Mouse (Mus musculus) kidney, embryonic 14.5 days (tissue): ENCODE results near the gene Insyn1. TPM values are rescaled to one million over a fixed set of nuclear protein-coding genes. Genes with fewer than 3 reads are reported as not detected.

Source experiments
- ATAC-seq: fragments of 200-750 bp; cut with Nextera tagmentation; 2 replicates; pipeline ENCODE4 v1.8.0; 2017; ENCODE audit warnings: moderate number of reproducible peaks, mild to moderate bottlenecking, moderate TSS enrichment, moderate library complexity; ENCODE audit not compliant: low FRiP score, low TSS enrichment
- H3K27ac ChIP-seq: fragments of 300-500 bp; sonication (generic); 2 replicates; pipeline ENCODE4 v1.5.1; 2014; ENCODE audit warnings: low read depth, mild to moderate bottlenecking, low read length, moderate library complexity, mixed read lengths
- H3K27me3 ChIP-seq: fragments of 300-500 bp; sonication (generic); 2 replicates; pipeline ENCODE4 v1.6.1; 2014; ENCODE audit warnings: mild to moderate bottlenecking, low read length; ENCODE audit not compliant: control insufficient read depth, insufficient read depth
- H3K36me3 ChIP-seq: fragments of 300-500 bp; sonication (generic); 2 replicates; pipeline ENCODE4 v1.6.1; 2014; ENCODE audit warnings: low read length, mixed read lengths; ENCODE audit not compliant: control insufficient read depth, insufficient read depth
- H3K4me1 ChIP-seq: fragments of 300-500 bp; sonication (generic); 2 replicates; pipeline ENCODE4 v1.6.1; 2014; ENCODE audit warnings: low read length, mixed read lengths; ENCODE audit not compliant: control insufficient read depth, insufficient read depth
- H3K4me2 ChIP-seq: fragments of 300-500 bp; sonication (generic); replicated peaks from 2 replicates; pipeline ENCODE4 v1.6.1; 2014; ENCODE audit warnings: low read depth, mild to moderate bottlenecking, low read length
- H3K4me3 ChIP-seq: fragments of 300-500 bp; sonication (generic); 2 replicates; pipeline ENCODE4 v1.5.1; 2014; ENCODE audit warnings: mild to moderate bottlenecking, low read length
- H3K9ac ChIP-seq: fragments of 300-500 bp; sonication (generic); 2 replicates; pipeline ENCODE4 v1.6.1; 2014; ENCODE audit warnings: low read depth, mild to moderate bottlenecking, low read length, moderate library complexity
- H3K9me3 ChIP-seq: fragments of 300-500 bp; sonication (generic); 2 replicates; pipeline ENCODE4 v1.6.1; 2016; ENCODE audit warnings: low read length; ENCODE audit not compliant: control insufficient read depth
- WGBS: fragments of 180-500 bp; shearing (Covaris S2); extraction: QIAGEN DNeasy Blood & Tissue Kit; methylation state at CpG from one replicate; pipeline ENCODE4 v1.1.7; 2014; 5-methylcytosine and 5-hydroxymethylcytosine counted together
- polyA plus RNA-seq: library from polyadenylated mRNA; unstranded; fragments of >200 nt; fragmentation: Nextera tagmentation; extraction: Ambion mirVana; gene quantifications from 2 replicates; pipeline ENCODE4 v1.2.1, GENCODE M21; 2014

Gene Insyn1
- polyA plus RNA-seq, 1 experiment from 2014 or later: 3.0 TPM

DNA sequence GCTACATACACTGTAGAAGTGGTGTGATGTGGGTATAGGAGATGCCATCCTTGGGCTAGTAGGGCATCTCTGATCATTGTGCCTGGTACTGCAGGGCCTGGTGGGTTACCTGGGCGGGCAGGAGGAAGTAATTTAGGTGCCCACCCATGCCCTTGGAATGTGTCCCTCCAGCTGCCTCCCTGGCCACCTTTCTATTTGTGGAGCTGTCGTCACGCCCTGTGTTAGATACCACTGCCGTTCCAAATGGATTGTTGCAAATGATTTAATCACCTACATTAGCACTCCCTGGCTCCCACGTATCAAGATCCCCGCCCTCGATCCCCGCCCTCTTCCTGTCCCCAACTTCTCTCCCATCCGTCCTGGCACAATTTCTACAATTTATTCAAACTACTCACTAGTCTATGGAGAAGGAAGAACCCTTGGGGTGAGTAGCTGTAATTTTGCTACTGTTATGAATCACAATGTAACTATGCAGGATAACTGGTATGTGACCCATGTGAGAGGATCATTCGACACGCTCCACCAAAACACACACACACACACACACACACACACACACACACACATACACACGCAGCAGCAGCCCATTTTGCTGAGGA is 40.3 kb upstream of the Insyn1 start:
- no peak for ATAC-seq
- WGBS: 63% methylated on average over 12 of the region's 12 CpGs

DNA sequence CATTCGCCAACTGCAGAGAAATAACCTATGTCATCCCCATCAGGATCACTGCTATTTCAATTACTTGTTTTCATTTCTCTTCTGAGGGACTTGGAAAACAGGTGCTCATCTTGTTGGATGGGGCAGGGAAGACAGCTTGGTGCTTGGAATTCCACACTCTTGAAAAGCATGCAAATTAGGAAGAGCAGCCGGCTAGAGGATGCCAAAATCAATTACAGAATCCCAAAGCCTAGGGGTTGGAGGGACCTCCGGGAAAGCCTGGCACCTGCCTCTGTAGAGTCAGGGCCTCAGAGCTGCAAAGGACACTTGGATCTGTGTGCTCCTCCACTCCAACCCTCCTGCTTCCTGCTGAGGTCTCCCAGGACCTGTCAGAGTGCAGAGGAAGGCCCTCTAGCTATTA is 38.9 kb upstream of the Insyn1 start:
- Histone ChIP-seq H3K4me1 (no peaks in the 10 kb centered on the region), H3K27ac (no peak overlapping the region), H3K9me3 (no peaks in the 10 kb centered on the region), H3K36me3 (no peaks in the 10 kb centered on the region), H3K4me2 (no peak overlapping the region), H3K4me3 (no peak overlapping the region), H3K27me3 (no peaks in the 10 kb centered on the region), H3K9ac (no peak overlapping the region)
- WGBS: 46% methylated on average over 3 of the region's 3 CpGs
- no peak for ATAC-seq

More for the DNA sequence above, 40.3 kb upstream of the Insyn1 start:
- H3K36me3 ChIP-seq: no peaks in the 10 kb centered on the region
- no peak overlapping the region for H3K4me2 ChIP-seq
- no peak overlapping the region for H3K27ac ChIP-seq
- no peaks in the 10 kb centered on the region for H3K4me1 ChIP-seq
- H3K9ac ChIP-seq: no peak overlapping the region
- H3K9me3 ChIP-seq: no peaks in the 10 kb centered on the region
- no peak overlapping the region for H3K4me3 ChIP-seq
- no peaks in the 10 kb centered on the region for H3K27me3 ChIP-seq

DNA sequence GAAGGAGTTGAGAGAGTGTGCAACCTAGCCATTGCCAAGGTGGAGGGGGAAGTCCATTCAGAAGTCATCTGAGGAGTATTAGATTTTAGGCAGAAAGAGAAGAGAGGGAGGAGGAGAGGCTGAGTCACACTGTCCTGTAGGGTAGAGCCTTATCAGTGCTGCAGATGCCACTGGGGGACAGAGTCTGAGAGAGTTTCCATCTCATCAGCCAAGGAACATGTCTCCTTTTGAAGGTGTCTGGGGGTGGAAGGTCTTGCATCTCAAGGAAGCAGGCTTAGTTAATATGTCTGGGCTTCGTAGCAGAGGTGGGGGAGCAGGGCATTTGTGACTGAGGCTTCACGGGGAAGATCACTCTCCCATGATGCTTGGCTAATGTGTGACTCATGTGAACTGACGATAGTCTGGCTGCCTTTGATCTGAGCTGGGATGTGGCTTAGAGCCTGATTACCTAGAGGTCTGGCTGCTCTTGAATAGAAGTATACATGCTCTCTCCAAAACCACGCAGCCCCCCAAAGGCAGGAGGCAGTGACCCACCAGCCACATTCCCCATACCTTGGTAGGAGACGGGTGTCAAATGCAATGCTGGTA is 34.5 kb upstream of the Insyn1 start:
- Histone ChIP-seq H3K4me2 (no peak overlapping the region), H3K9me3 (no peaks in the 10 kb centered on the region), H3K27ac (no peak overlapping the region), H3K4me1 (no peaks in the 10 kb centered on the region), H3K36me3 (no peaks in the 10 kb centered on the region), H3K4me3 (no peak overlapping the region), H3K9ac (no peak overlapping the region), H3K27me3 (no peaks in the 10 kb centered on the region)
- 77% methylated on average over 5 of the region's 5 CpGs for WGBS
- no peak for ATAC-seq

DNA sequence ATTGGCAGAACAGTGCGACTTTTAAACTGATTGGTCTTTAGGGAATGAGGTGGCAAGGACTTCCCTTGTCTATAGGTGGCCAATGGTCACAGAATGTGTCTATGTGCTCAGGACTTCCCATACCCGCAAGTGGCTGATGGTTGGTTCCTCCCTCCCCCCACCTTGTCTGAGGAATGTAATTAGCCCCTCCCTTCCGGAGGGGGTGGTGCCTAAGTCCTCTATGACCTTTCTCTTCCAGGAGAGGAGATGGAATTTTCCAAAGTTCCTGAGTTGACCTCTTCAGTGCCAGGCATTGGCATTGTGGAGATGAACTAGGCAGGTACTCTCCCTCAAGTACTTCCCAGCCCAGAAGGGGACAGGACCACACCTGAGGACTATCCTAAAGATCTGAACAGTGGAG is 33.5 kb upstream of the Insyn1 start:
- Histone ChIP-seq H3K4me3 (no peak overlapping the region), H3K9ac (no peak overlapping the region), H3K9me3 (no peaks in the 10 kb centered on the region), H3K4me2 (no peak overlapping the region), H3K36me3 (no peaks in the 10 kb centered on the region), H3K27ac (no peak overlapping the region), H3K27me3 (no peaks in the 10 kb centered on the region), H3K4me1 (no peaks in the 10 kb centered on the region)
- 47% methylated on average over 3 of the region's 3 CpGs for WGBS
- ATAC-seq: no peak

DNA sequence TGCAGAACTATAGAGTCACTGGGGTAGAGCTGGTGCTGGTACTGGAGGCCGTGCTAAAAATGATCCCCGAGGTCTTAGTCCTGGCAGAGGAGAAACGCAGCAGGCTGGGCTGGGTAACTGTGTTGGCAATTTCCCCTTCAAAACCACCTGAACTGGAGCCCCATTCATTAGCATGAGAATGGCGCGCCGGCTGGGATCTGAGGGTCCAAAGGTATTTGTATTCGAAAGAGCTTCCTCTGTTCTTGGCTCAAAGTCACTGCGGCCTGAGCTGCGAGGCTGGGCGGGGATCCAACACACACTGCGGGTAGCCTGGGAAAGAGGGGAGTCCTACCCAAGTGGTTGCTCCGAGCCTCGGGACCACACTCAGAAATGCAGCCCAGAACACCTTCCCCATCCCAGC is 32.6 kb upstream of the Insyn1 start:
- Histone ChIP-seq H3K27me3 (no peaks in the 10 kb centered on the region), H3K4me2 (no peak overlapping the region), H3K36me3 (no peaks in the 10 kb centered on the region), H3K27ac (no peak overlapping the region), H3K4me1 (no peaks in the 10 kb centered on the region), H3K9me3 (no peaks in the 10 kb centered on the region), H3K4me3 (no peak overlapping the region), H3K9ac (no peak overlapping the region)
- ATAC-seq: no peak
- 17% methylated on average over 13 of the region's 13 CpGs for WGBS

DNA sequence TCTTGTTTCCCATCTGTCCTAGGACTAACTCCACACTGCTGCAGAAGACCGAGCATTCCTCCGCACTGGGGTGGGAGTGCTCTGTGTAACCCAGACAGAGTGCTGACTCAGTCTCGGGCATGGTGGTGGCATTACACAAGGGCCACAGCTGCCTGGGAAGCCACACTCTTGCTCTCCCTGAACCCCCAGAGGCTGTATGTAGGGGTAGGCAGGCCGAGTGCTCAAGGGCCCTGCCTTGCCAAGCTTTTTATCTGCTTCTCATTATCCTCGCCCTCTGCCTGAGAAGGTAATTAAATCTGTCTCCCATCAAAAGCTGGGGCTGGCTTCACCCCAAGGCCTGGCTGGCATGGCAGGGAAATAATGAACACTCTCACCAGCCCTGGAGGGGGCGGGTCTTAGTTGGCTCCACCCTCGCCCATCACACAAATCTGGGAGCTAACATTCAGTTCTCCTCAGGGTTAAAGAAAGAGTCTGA is 30.9 kb upstream of the Insyn1 start:
- no peak overlapping the region for H3K27ac ChIP-seq

DNA sequence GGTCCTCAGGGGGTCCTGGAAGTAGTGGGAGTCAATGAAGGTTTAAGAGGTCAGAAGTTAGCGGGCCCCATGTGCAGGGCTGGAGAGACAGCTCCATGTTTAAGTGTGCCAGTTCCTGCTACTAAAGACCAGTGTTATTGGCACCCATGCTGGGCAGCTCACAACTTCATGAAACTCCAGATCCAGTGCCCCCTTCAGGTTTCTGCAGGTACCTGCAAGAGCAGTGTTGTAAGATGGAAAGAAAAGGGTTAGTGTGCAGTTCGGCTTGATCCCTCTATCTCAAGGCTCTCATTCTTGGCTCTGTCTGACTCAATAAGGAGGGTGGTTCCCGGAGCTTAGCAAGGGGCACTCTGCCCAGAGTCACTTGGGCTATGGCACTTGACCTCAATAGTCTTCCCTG is 30.1 kb upstream of the Insyn1 start:
- Histone ChIP-seq H3K4me3 (no peak overlapping the region), H3K4me2 (no peak overlapping the region), H3K27ac (no peak overlapping the region), H3K9me3 (no peaks in the 10 kb centered on the region), H3K27me3 (no peaks in the 10 kb centered on the region), H3K9ac (no peak overlapping the region), H3K4me1 (no peaks in the 10 kb centered on the region), H3K36me3 (no peaks in the 10 kb centered on the region)
- WGBS: 85% methylated on average over 3 of the region's 3 CpGs
- no peak for ATAC-seq

More for the DNA sequence above, 30.9 kb upstream of the Insyn1 start:
- Histone ChIP-seq H3K4me2 (no peak overlapping the region), H3K4me1 (no peaks in the 10 kb centered on the region), H3K9ac (no peak overlapping the region), H3K27me3 (no peaks in the 10 kb centered on the region), H3K4me3 (no peak overlapping the region), H3K36me3 (no peaks in the 10 kb centered on the region), H3K9me3 (no peaks in the 10 kb centered on the region)
- ATAC-seq: no peak
- WGBS: 70% methylated on average over 7 of the region's 7 CpGs

DNA sequence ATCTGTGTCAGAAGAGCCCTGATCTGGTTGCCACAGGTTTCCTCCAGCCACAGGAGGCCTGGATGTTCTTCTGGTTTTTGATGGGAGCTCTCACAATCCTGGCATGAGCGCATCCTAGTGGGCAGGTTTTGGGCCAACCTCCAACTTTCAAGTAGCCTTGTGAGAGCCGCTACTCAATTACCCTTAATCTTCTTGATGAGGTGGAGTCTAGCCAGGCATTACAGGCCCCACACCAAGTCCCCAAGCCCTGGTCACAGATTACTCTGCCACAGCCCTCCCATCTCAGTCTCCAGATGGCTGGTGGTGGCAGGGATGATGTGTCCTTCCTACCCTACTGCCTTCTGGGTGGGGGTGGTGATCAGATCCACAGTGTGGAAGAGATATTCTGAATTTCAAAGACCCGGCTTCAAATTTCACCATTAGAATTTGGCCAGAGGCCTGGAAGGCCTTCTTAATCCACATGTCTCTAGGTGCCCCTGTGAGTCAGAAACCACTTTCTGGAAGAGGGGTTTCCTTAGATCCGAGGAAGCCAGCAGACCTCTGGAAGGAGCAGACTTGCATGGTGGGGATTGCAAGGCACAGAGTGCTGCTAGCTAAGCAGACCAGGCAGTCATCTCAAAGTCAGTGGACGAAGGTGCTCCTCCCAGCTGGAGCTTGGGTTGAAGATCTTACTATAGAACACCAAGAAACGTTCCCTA is 29.4 kb upstream of the Insyn1 start:
- no peaks in the 10 kb centered on the region for H3K4me1 ChIP-seq
- H3K27ac ChIP-seq: no peak overlapping the region
- H3K4me3 ChIP-seq: no peak overlapping the region
- H3K4me2 ChIP-seq: no peak overlapping the region
- H3K27me3 ChIP-seq: no peaks in the 10 kb centered on the region
- 76% methylated on average over 6 of the region's 6 CpGs for WGBS
- no peak overlapping the region for H3K9ac ChIP-seq
- no peaks in the 10 kb centered on the region for H3K36me3 ChIP-seq
- ATAC-seq: no peak
- no peaks in the 10 kb centered on the region for H3K9me3 ChIP-seq

DNA sequence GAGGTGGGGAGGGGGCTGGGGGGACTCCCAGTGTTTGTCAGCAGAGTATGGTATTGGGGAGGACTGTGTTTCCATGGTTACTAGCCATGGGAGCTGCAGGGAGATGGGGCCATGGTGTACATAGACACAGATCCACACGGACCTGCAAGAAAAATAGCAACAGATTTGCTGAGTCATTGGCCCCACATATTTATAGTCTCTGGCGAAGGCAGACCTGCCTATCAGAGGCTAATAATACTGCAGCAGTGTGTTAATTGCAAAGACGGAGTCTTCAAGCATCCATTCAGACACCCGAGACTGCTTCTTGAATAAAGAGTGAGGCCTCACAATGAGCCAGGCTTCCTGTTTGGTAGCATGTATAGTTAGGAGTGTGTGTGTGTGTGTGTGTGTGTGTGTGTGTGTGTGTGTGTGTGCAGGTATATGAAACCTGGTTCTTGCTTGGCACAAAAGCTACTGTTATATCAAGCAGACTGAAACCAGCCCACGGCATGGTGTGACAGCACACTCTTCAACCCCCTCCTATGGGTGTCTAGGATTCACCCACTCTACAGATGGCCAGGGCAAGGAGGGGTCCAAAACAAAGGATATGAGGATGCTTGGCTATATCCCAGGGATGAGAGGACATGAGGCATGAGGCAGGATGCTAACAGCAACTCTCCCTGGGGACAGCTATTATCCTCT is 20.9 kb upstream of the Insyn1 start:
- ATAC-seq: no peak
- Histone ChIP-seq H3K27me3 (no peaks in the 10 kb centered on the region), H3K4me3 (no peak overlapping the region), H3K4me2 (no peak overlapping the region), H3K9ac (no peak overlapping the region), H3K4me1 (no peaks in the 10 kb centered on the region), H3K36me3 (no peaks in the 10 kb centered on the region), H3K27ac (no peak overlapping the region), H3K9me3 (no peaks in the 10 kb centered on the region)
- 72% methylated on average over 5 of the region's 5 CpGs for WGBS
